Mouse (Mus musculus): ENCODE data around the gene Edil3. TPM values are rescaled to one million over a fixed set of nuclear protein-coding genes. Genes with fewer than 3 reads are reported as not detected.

Gene Edil3
- not detected for total RNA-seq (2023)

GRCm38 (mm10) chr13:88821440-88822331 is at the start of gene Edil3:
Edil3 (plus strand) TSS chr13:88821472.

